Mouse (Mus musculus) activated CD4-positive, CD25-positive, alpha-beta regulatory T cell, adult 4 months (primary cell): Measurements from ENCODE around the gene Klk6. TPM values are rescaled to one million over a fixed set of nuclear protein-coding genes. Genes with fewer than 3 reads are reported as not detected.

Source experiments
- ATAC-seq: one replicate; pipeline ENCODE4 v1.8.0; 2017
- polyA plus RNA-seq, 2 experiments: library from polyadenylated mRNA; unstranded; fragments of 100-300 nt; shearing (Covaris generic); gene quantifications; one replicate each; pipeline ENCODE4 v1.2.1; 2017

Klk6 gene
- polyA plus RNA-seq, 2 experiments from 2014 or later = not detected

GRCm38 (mm10) chr7:43826056-43826455, 1.8 kb downstream of the Klk6 start:
- no peak for ATAC-seq

DNA sequence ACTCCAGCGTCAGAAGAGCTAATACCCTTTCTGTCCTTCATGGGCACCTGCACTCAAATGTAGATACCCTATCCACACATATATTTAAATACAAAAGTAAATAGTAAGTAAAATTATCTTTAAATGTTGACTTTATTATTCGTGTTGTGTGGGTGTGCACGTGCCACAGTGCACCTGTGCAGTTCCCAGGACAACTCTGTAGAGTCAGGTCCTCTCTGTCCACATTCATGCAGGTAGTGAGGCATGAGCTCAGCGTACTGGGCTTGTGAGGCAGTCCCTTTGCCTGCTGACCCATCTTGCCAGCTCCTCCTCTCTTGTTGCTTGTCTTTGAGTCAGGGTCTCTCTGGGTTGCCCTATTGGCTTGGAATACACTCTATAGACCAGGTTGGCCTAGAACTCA, 3.4 kb downstream of the Klk6 start:
- ATAC-seq = no peak

GRCm38 (mm10) chr7:43829006-43829405, 4.7 kb downstream of the Klk6 start:
- ATAC-seq = no peak

GRCm38 (mm10) chr7:43841701-43842100, 17.4 kb downstream of the Klk6 start, which contains the start of gene Klk5:
Klk5 (plus strand) TSS chr7:43841971.
- no peak for ATAC-seq

GRCm38 (mm10) chr7:43843801-43844200, 19.5 kb downstream of the Klk6 start:
- no peak for ATAC-seq

DNA sequence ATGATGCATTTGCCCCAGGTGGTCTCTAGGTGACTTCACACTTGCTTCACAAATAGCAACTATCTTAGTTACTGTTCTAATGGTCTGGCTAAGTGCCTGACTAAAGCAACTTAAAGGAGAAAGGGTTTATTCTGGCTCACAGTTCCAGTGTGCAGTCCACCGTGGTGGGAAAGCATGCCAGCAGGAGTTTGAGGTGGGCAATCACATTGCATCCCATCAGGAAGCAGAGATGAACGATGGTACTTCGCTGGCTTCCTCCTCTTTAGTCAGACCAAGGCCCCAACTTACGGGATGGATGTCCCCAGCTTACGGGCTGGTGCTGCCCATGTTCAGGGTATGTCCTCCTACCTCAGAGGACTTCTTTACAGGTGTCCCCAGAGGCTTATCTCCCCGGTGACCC, 27.3 kb downstream of the Klk6 start:
- ATAC-seq = no peak

GRCm38 (mm10) chr7:43854642-43855380, 30.5 kb downstream of the Klk6 start:
- no peak for ATAC-seq

- no peak for ATAC-seq
These were observed 31.4 kb downstream of the Klk6 start for GRCm38 (mm10) chr7:43855709-43856108.

- no peak for ATAC-seq
These were observed 32.0 kb downstream of the Klk6 start for GRCm38 (mm10) chr7:43856307-43856706.

DNA sequence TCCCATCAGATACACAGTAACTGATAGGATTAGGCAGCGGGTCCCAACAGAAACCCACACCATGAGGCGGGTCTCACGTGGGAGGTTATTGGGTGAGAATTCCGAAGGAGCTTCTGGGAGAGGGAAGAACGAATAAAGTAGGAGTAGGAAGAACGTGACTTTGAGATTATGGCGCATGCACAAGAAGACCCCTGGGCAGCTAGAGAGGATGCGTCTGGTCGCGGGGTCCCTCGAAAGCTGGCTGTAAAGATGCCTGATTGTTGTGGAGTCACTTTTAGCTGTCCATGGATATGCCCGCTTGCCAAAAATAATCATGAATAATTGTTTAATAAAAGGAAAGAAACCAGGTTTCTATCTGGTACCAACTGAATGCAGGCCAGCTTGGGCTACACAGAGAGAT, 33.2 kb downstream of the Klk6 start:
- ATAC-seq = no peak

GRCm38 (mm10) chr7:43860411-43860810, 36.1 kb downstream of the Klk6 start:
- no peak for ATAC-seq

GRCm38 (mm10) chr7:43873237-43873636, 48.9 kb downstream of the Klk6 start:
- no peak for ATAC-seq

DNA sequence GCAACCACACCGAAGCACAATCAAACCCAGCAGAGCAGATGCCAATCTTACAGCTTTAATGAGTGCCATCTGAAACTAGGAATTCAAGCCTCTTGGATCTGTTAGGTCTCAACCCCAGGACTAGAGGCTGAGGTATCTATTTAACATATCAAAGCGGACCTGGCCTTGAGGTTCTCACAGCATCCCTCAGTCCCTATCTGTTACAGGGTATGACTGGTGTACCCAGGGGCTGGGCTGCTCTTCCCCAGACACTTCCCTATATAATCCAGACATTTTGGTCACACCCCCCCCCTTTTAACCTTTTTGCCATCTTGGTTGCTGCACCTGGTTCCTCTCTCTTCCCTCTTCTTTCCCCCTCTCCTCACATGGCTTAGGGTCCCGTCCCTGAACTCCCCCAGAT, 49.4 kb downstream of the Klk6 start:
- no peak for ATAC-seq

GRCm38 (mm10) chr7:43874868-43875375, 50.6 kb downstream of the Klk6 start:
- no peak for ATAC-seq

DNA sequence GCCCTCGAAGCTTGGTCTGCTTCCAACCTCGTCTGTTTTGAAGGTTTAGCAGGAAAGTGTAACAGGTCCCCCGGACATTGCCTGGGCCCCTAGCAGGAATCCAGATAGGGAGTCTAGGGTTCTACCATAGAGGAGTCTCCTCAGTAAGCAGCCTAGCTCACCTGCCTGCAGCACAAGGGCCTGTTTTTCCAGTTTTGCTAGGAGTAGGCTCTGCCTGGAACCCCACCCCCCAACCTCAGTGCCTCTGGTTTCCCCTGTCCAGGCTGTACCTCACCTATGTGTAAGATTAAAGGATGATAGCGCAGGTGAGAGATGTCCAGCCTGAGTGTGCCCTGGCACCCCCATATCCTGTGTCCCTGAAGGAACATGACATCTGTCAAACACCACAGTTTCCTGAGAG, 52.1 kb downstream of the Klk6 start:
- no peak for ATAC-seq

DNA sequence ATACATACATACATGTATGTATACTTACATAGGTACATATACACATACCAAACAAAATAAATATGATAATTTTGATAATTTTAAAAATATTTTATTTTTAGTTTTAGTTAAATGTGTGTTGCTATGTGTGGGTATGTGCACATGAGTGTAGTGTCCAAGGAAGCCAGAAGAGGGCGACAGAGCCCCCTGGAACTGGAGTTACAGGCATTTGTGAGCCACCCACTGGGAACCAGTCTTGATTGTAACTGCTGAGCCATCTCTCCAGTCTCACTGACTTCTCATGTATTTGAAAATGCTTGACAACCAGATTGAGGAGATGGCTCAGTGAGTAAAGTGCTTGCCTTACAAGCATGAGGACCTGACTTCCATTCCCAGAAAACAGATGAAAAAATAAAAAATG, 54.0 kb downstream of the Klk6 start:
- ATAC-seq = no peak

DNA sequence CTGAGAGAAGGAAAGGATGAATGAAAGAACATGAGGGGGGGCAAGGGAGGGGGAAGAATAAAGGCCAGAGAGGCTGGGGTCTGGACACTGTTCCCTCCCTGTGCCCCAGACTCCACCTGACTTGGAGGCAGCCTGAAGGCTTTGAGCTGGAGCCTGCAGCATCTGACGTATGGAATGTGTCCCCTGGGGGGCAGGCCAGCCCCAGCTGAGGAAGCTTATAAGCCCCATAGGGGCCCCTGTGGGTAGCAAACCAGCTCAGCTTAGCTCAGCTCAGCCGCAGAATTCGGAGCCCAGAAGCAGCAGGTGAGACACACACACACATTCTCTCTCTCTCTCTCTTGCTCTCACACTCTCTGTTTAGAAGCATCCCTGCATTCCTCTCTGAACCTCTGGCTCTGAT, 56.6 kb downstream of the Klk6 start, which contains the start of gene Klk4:
Klk4 (plus strand) TSS at position 249 of the 400 bp plus-strand sequence.
- ATAC-seq = no peak

Other genes starting within 250 kb of the Klk6 start
- gene Zfp719, start 244.9 kb upstream of the Klk6 start, polyA plus RNA-seq = 10 to 100 TPM in 1 of 2 experiments, 1 to 10 TPM in 1; 9.4 to 10.9 TPM
- gene Zfp819, start 217.3 kb upstream of the Klk6 start, polyA plus RNA-seq = under 1 TPM in 1 of 2 experiments, not detected in 1; 0.20 TPM
- not detected for gene Ceacam18, start 189.8 kb upstream of the Klk6 start, polyA plus RNA-seq
- gene Siglece, start 164.3 kb upstream of the Klk6 start, polyA plus RNA-seq = under 1 TPM in 1 of 2 experiments, not detected in 1; 0.34 TPM
- 1 to 10 TPM; 1.2 to 1.3 TPM for gene Ctu1, start 152.5 kb upstream of the Klk6 start, polyA plus RNA-seq
- not detected for gene Klk14, start 134.1 kb upstream of the Klk6 start, polyA plus RNA-seq
- not detected for gene Klk13, start 111.9 kb upstream of the Klk6 start, polyA plus RNA-seq
- gene Klk12, start 55.6 kb upstream of the Klk6 start, polyA plus RNA-seq = not detected
- under 1 TPM in 1 of 2 experiments, not detected in 1; 0.36 TPM for gene Klk11, start 49.9 kb upstream of the Klk6 start, polyA plus RNA-seq
- under 1 TPM in 1 of 2 experiments, not detected in 1; 0.32 TPM for gene Klk10, start 43.5 kb upstream of the Klk6 start, polyA plus RNA-seq
- not detected for gene Klk9, start 32.6 kb upstream of the Klk6 start, polyA plus RNA-seq
- 100 to 1,000 TPM; 179 to 197 TPM for gene Klk8, start 26.9 kb upstream of the Klk6 start, polyA plus RNA-seq
- gene Klk7, start 13.2 kb upstream of the Klk6 start, polyA plus RNA-seq = not detected
- not detected for gene Klk5, start 17.5 kb downstream of the Klk6 start, polyA plus RNA-seq
- not detected for gene Klk4, start 56.7 kb downstream of the Klk6 start, polyA plus RNA-seq
- gene Klk15, start 109.2 kb downstream of the Klk6 start, polyA plus RNA-seq = not detected
- gene Klk1b8, start 126.2 kb downstream of the Klk6 start, polyA plus RNA-seq = not detected
- gene Klk1b1, start 142.3 kb downstream of the Klk6 start, polyA plus RNA-seq = not detected
- not detected for gene Klk1b9, start 151.6 kb downstream of the Klk6 start, polyA plus RNA-seq
- gene Klk1b11, start 171.4 kb downstream of the Klk6 start, polyA plus RNA-seq = not detected
- gene Klk1b26, start 187.7 kb downstream of the Klk6 start, polyA plus RNA-seq = not detected
- 1 to 10 TPM; 1.2 to 3.9 TPM for gene Klk1b27, start 227.8 kb downstream of the Klk6 start, polyA plus RNA-seq